Mouse (Mus musculus) MN1 (cell line): ENCODE data around the gene Irs1.

ENCODE experiments used
- DNase-seq: peaks from one replicate; pipeline ENCODE4 v3.0.0-alpha.2; 2016; ENCODE audit warnings: low spot score

Gene Irs1

DNA sequence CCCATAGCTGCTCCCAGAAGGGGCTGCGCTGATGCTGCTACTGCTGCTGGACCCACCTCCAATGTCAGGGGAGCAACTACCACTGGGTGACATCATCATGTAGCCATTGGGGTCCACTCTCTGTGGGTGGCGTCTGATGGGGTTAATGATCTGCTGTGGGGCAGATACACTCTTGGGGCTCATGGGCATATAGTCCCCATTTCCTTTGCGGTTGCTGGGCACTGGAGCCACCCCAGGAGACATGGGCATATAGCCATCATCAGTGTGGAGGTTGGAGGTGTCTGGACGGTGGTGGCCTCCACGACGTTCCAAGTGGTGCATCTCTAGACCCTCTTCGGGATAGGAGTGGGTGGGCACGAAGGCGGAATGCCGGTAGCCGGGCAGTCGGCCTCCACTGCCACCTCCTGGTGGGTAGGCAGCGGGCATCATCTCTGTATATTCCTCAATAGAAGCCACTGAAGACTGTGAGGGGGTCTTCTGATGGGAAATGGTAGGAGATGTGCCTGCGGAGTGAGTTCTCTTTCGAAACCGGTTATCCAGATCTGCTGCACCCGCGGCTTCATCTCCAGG, 2.7 kb downstream of the Irs1 start:
- DNase-seq: no peak

DNA sequence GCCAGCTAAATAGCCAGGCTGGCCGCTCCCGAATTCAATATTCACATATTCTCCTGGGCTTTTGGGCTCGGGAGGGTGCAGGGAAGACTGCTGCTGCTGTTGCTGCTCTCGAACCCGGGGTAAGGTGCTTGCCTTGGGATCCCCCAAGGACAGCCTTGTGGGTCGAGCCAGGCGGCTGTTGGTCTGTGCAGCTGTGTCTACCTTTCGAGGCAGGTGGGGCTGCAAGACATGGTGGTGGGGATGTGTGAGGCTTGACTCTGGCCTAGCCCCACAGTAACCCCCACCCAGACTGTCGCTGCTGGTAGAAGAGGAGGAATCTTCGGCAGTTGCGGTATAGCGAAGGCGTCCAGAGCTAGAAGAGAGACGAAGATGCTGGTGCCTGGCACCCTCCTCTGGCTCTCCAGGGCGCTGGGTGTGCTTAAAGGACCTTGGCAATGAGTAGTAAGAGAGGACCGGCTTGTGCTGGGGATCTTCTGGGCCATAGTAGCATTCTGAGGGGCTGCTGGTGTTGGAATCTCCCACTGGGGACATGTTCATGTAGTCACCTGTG, 3.4 kb downstream of the Irs1 start:
- DNase-seq: no peak

DNA sequence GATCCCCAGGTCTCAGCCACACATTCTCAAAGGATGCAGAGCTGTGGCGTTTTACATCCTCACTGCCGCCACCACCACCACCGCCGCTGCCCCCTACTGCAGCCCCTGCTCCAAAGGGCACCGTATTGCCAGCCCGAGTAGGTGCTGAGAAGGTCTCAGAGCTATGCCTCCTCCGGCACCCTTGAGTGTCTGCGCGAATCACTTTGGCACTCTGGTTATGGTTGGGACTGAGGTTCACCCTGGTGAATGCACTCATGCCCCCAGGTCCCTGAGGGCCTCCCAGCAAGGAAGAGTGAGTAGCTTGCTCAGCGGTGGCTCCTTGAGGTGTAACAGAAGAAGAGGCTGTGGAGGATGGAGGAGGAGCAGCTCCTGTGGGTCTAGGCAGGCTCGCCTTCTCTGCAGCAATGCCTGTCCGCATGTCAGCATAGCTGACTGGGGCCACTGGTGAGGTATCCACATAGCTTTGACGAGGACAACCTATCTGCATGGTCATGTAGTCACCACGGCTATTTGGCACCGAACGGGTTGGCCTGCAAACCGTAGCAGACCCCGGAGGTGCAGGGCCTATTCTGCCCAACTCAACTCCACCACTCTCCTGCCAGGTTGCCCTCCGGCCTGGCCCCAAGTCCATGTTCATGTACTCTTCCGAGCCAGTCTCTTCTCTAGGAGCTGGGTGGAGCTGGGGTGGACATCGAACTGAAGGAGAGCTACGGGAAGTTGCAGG, 4.0 kb downstream of the Irs1 start:
- DNase-seq: no peak

DNA sequence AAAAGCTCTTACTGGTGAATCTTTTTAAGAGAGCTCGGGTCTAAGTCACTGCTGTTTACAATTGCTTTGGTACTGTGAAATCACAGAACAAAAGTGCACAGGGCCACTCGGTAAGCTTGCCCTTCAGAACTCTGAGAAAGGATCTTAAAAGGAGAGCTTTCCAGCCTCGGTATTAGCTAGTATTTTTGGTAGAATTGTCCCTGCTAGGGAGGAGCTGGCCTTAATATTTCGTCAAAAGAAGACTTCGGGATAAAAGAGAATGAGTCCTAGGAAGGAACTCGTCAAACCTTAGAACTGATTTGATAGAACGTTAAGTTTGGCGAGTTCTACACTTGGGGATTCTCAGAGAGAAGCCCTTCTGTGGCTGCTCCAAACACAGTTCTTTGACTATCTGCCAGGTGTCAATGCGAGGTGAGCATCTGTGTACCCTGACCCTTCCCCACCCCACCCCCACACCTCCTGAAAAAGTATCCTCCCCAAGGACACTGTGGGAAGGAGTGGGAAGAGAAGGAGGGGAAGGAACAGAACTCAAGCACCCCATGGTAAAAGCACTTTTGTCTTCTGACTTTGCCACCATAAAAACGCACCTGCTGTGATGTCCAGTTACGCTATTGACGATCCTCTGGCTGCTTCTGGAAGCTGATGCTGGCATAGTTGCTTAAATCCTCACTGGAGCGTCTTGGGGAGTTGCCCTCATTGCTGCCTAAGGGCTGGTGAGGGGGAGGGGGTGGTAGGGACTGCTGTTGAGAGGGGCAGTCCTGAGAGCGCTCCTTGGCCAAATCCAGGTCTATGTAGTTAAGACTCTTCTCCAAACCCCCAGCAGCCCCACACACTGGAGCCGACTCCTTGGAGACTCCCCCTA, 4.8 kb downstream of the Irs1 start:
- DNase-seq: no peak

DNA sequence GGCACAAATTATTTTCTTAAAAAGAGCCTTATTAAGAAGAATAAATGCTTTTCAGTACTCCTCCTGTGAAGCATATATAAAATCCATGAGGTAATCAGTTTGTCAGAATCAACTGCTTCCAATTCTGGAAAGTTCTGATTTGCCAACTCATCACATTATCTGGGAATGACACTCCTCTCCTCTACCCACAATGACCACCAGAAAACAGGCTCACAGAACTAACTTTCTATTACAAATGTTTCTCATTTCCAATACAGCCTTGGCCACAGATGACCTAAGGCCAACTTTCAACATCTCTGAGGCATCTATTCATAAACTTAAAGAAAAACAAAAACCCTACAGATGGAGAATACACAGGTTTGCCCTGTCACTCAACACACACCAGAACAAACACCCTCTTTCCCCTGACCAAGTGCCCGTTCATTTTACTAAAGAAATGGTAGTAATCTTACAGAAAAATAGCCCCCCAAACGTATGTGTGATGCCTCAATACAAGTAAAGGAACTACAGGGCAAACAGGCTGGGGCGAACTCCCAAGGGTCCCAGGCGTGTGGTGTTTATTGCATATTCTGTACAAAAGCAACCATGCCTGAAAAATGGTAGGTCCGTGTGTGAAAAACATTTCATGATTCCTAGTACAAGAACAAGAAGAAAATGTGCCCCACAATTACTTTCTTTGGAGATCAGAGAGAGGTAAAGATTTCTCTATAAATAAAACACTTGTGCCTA, 5.6 kb downstream of the Irs1 start:
- DNase-seq: no peak

DNA sequence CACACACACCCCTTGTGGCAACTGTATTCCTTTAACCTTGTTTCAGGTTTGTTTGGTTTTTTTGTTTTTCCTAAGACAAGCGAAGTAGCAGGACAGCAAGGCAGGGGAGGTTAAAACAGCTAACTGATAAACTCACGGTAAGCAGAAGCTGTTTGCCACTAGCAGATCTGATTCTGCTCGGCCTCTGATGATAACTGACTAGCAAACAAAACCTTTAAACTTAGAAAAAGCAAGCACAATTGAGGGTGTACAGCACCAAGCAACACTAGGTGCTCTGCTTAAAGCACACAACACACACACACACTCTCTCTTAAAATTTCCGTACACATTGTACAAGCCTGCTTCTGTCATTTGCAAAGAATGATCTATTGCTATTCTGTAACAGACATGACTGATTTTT, 6.8 kb downstream of the Irs1 start:
- no peak for DNase-seq

DNA sequence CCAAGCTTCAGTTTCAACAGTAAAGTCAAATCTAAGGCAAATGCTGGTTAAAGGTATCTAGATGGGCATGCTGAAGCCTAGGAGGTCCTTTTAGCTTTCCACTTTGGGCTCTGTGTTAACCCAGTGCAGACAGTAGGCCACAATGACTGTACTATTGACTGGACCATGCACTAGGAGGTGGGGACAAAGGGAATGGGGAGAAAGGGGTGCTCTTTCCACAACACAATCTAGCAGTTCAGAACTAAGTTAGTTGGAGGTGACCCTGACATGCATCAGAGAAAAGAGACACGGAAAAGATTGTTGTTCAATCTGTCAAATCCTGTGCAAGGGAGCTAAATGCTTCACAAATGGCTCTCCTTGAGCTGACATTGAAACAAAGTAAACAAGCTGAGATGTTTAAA, 7.3 kb downstream of the Irs1 start:
- DNase-seq: no peak

DNA sequence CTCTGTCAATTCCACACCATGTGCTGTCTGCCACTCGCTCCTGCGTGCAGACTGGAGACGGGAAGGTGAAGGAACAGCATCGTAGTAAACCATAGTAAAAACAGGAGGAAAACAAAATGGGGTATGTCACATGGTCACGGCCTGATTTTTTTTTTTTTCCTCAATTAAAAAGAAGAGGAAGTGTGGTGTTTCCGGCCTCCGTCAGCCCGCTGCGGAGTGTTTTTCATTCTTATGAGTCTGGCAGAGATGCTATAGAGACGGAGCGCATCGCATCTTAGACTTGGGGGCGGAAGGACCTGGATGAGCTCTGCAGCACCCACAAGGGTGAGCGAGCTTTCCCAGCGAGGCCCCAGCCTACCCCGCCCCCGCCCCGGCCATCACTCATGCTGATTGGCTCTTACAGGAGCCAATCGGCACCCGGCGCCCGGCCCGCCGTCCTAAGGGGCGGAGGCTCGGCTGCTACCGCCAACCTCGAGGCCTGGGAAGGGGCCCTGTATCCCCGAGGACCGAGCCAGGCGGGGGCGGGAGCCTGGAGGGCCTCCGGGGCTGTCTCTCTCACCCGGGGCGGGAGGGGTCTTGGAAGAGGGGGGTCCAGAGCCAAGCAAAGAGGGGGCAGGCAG, 8.1 kb downstream of the Irs1 start:
- DNase-seq: peak; percentile 93

DNA sequence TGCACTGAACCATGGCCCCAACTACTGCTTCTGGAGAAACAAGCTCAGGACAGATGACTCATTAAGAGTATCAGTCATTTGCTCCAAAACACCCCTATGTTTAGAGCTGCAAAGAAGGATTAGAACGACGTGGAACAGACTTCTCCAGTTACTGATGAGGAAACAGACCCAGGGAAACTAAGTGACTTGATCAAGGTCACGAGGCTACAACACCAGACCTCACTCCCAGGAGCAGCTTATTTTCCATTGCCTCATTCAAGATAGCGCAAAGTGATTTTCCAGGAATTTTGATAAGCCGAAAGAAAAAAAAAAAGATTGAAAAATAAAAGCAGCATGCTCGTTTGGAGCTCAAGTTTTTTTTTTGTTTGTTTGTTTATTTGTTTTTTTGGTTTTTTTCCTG, 9.4 kb downstream of the Irs1 start:
- DNase-seq: no peak

DNA sequence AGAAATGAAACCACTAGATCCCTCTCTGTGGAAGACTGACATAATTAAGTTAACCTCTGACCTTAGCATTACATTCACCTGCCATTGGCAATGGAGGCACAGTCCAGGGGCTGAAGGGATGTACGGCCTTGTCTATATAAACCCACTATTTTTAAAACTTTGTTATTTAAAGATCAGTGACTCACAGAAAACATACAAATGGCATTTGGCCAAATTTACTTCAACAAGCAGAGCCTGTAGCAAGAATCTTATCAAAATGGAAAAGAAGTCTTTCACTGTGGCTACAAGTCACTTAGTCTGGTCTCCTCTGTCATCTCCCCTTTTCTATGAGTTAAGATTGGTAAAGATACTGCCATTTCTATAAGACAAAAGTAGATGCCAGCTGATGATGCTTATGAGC, 11.4 kb downstream of the Irs1 start:
- no peak for DNase-seq

DNA sequence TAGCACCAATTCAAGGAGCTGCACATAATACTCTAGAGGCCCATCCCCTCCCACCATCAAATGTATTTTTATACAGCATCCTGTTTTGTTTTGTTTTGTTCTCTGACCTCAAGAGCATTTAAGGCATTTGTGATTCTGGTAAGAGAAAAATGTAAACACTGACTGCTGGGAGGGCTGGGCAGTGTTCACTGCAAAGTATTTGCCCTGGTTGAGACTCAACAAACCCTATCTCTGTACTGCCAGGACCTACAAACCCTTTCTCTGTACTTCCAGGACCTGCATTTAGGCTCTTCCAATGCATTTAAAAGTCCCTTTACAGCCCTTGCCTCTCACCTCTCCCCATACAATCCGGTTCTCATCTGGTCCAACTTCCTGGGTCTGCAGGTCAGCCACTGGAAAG, 16.9 kb downstream of the Irs1 start:
- no peak for DNase-seq

DNA sequence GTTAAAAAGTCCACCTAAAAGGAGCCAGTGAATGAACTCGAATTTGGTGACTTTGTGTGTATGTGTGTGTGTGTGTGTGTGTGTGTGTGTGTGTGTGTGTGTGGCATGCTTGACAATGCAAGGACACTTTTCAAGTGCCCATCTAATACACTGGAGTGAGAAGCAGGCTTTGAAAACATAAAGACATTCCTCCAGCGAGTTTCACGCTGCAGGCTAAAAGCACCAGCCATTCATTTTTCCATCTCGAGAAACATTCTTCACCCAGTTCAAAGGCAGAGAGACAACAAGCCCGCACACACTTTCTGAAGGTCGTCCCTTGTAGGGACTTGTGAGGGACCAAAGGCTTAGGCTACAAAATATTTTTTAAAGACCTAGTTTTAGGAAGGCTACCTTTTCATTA, 17.7 kb downstream of the Irs1 start:
- no peak for DNase-seq

DNA sequence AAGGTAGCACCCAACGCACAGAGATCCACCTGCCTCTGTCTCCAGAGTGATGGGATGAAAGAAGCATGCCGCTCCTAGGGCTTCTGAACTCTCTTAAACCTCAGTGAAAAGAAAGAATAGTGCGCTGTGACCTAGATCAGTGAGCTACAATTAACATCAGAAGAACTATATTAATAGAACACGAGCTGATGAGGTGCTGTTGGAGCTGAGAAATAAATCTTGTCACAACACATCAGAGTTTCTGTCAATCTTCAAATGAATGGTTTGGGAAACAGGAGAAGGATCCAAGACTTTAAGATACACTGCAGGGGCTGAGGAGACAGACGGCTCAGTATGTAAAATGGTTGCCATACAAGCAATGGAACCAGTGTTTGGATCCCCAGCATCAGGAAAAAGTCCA, 19.0 kb downstream of the Irs1 start:
- no peak for DNase-seq

DNA sequence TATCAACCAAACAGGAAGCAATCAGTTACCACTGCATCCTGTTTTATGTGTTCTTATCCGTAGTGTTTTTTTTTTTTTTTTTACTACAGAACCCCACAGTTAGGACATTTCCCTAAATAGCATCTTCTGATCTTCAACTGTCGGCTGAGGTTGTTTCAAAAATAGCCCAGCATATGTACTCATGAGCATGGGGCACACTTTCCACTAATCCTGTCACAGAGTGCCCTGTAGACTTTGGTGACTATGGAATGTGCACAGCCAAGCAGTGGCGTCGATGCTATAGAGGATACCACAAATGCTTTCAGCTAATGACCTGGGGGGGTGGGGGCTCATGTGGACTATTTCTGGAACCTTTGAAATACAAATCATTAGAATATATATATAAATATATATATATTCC, 23.7 kb downstream of the Irs1 start:
- DNase-seq: no peak

DNA sequence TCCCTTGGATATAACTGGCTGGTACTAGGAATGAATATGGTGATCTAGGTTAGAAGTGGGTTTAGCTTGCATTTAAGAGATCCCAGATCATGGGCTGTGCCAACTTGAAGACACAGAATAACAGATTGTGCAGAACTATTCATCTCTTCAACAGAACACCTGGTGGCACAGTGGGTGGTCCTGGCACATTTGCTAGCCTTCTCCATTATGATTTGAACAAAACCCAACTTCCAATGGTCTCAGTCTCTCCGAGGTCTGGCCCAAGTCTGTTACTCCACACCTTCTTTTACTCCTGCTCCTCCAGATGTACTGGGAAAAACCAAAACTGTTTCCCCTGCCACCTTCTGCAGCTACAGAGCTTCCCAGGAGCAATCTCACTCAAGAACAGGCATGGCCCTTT, 28.9 kb downstream of the Irs1 start:
- no peak for DNase-seq

DNA sequence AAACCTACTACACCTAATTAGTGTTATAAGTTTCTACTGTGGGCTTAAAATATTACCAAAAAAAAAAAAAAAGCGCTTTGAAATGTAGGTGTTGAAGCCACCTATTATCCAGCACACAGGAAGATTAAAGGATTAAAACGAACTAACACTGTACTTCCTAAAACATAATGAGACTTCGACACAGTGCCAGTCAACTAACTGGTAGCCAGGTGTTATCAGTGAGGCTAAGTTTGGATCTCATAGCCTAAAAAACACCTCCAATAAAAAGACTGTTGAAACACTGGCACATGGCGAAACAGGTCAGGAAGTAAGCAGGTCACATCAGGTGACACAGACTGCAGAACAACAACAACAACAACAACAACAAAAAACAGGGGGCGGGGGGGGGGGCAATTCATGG, 29.6 kb downstream of the Irs1 start:
- no peak for DNase-seq

DNA sequence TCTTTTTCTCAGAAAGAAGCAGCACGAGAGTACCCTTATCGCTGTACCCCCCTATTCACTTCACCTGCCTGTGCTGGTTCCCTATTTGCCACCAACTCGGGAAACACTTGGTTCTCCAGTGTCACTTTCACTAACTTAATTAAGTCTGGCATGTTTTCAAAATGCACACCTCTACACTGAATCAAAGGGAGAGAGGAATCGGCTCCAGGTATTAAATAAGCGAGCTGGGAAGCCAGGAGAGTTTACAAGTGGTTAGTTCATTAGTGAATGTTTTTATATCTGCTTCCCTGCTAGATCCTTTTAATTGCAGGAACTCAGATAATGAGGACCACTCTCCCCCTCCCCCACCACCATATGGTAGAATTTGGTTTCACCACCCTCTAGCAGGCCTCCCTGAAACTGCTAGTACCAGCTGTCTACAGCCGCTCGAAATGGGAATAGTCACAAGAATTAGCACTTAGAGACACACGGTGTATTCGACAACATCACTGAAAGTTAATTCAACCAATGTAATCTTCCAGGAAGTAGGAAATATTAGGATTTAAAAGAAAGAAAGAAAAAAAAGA, 30.1 kb downstream of the Irs1 start:
- no peak for DNase-seq

DNA sequence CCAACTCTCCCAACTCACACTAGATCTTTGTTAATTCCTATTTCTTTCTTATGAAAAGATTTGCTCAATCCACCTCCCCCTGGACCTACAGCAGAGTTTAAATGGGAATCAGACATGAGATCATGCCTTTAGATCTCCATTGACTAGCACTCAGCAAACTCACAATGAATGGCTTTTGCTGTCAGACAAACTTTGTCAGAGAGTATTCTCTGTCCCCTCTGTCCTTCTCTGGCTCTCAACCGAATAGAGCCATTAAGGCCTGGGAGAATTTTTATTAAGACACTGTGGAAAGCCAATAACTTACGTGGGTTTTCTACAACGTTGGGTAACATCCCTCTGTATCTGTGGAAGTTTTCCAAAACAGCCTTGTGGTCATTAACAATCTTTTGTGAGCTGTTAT, 31.2 kb downstream of the Irs1 start:
- DNase-seq: no peak

DNA sequence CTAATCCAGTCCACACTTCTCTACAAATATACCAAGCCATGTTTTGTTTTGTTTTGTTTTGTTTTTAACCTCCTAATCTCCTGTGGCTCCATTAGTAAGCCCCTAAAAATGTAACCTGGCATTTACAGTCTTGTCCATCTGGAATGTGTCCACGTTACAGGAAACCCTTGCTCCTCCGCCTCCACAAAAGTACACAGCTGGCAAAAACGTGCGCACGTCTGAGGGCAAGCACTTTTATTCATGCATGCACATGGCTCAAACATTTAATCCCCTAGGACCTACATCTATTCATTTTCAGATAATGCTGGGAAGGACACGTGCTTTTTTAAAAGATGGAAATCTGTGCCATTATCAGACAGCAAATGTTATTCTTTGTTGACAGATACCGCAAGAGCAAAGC, 32.9 kb downstream of the Irs1 start:
- no peak for DNase-seq

DNA sequence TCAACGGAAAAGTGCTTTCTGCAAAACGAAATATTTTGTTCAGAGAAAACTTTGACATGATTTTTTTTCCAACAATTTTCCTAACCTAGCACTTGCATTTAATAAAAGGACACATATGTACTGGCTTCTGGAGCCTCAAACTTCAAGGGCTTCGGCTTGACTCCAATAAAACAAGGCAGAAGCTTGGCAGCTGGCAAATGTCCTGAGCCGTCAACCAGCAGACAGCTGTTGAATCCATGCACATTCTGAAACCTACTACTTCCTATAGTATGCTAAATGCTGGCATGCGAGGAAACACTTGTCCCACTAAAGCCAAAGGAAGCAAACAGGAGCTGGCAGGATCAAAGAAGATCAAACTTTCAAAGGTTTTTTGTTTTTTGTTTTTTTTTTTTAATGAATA, 33.8 kb downstream of the Irs1 start:
- DNase-seq: no peak

DNA sequence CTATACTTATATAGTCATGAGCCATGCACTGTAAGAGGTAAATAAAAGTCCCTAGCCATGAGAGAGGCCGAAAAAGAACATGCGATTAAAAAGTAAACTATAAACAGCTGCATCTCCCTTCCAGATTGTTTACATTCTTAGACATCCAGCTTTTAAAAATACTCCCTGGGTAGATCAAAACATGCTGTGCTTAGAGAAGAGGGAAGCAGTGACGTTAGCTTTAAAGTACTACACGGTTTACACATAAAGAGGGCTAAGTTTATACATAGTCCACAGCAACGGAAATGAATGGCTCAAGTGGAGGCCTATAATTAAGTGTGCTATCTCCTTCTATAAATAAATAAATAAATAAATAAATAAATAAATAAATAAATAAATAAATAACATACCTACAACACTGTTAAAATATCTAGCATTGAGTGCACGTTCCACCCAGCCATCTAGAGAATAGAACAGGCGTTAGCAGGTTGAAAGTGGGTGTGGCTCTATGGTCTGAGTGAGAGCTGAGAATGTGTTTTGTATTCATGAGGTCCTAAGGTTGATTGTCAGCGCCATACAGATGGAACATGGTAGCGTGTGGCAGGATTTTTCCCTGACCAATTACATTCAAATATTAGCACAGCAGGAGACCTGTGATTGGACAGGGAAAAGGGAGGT, 37.3 kb downstream of the Irs1 start:
- no peak for DNase-seq
